Mouse (Mus musculus) liver (tissue): ENCODE results near the gene Vsx2.

Source experiments
- DNase-seq: peaks from one replicate; pipeline ENCODE4 v3.0.0-alpha.2; 2020; ENCODE audit warnings: mixed read lengths

Gene Vsx2

DNA sequence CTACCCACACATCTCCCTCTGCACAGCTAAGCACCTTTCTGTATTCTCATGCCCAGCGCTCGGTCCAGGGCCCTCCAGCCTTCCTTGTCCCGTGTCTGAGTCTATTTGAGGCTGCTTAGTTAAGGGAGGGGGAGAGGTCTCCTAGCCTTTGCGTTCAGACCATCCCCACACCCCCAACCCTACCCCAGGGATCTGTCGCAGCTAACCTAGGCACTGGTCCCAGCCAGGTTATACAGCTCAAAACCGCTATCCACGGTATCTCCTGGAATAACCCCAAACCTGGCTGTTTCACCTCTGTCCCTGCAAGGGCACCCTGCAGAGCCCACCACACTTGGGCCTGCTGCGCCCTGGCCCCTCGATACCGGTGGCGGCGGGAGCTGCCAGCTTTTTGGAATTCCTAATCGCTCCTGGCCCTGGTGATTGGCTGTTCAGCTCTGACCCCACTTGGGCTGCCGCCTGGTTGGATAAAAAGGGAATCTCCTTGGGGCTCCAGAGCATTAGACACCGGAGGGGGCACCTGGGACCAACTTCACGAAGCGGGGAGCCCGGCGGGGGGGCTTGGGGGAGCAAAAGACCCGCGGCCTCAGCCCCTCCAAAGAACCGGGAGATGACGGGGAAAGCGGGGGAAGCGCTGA lies at the start of gene Vsx2:
Vsx2 (plus strand) TSS at position 427 of the 635 bp plus-strand sequence.
- DNase-seq, result no peak

DNA sequence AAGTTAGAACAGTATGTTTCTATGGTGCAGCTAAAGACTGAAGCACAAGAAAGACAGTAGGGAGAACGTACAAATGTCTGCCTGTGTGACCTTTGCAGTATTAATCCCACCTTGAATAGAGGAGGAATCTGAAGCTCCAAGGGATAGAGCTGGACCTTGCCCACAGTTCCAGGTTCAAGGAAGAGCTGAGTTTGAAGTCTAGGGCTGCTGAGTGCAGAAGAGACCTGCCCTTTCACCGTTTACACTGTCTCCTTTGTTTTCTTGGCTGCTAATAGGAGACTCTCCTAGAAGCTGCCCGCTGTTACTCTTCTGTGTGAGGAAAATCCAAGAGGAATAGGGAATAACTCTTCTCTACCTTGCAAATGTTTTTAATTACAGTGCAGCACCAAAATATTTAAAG lies 45.8 kb upstream of the Vsx2 start:
- DNase-seq, result no peak

DNA sequence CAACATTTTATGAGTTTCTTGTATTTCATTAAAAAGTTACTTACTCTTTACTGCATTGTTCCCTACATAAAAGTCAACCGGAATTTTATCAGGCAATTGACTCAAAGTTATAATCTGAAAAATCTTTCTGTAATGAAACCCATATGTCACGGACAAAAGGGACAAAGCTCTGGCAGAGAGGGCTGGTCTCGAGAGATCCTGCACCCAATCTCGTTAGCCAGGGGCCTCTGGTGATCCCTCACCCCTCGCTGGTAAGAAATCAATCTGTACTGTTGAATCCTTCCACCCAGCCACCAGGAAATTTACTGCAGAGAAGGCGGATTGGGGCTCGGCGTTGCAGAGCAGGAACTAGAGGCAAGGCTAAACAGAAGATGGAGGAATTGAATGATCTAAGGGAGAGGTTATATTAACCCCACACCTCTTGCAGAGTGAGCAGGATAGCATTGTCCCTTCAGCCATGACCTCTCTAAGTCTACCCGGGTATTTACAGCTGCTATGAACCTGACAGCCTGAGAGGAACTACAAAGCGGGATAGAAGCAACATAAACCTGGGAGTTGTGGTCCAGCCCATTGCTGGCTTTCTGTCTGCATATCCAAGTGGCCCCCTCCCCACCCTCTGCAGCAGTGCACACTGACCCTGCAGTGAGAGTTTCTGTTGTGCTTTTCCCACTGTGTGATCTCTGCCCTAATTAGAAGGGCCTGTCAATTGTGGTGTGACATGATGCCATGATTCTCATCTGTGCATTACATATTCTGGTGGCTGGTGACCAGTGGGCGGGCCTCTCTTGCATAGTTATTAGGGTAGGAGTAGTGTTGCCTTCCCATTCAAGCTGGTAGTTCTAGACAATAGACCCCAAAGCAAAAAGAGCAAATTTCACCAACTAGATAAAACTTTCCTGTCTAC lies 45.2 kb upstream of the Vsx2 start:
- DNase-seq, result no peak

DNA sequence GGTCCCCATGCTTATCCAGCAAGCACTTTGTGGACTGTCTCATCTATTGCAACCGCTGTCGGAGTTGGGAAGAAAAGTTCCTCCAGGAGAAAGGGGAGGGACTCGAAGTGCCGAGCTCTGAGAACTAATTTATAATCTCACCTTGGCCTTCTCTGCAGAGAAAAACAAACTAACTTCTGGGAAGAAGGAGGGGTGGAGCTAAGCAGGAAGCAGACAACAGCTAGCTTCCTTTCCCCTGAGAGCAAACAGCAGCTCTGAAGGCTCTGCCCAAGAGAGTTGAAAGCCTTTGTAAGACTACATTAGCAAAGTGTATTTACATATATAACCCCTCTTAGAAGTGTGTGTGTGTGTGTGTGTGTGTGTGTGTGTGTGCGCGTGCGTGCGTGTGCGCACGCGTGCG lies 44.1 kb upstream of the Vsx2 start:
- DNase-seq, result no peak

DNA sequence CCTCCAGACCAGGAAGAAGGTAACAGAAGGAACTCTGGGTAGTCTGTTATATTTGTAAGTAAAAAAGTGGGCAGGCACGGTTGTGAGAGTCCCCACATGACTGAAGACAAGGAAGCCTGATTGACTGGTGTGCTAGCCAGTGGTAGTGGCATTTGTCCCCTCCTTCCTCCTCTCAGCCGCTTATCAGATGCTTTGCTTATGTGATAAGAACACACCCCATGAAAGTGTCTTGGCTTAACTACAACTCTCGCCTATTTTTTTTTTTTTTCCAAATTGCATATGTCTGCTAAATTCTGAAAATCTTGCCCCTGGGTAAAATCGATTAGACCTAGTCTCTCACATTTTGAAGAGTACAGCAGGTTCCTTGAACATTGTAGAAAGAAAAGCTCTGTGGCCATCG lies 39.1 kb upstream of the Vsx2 start:
- DNase-seq, result no peak

DNA sequence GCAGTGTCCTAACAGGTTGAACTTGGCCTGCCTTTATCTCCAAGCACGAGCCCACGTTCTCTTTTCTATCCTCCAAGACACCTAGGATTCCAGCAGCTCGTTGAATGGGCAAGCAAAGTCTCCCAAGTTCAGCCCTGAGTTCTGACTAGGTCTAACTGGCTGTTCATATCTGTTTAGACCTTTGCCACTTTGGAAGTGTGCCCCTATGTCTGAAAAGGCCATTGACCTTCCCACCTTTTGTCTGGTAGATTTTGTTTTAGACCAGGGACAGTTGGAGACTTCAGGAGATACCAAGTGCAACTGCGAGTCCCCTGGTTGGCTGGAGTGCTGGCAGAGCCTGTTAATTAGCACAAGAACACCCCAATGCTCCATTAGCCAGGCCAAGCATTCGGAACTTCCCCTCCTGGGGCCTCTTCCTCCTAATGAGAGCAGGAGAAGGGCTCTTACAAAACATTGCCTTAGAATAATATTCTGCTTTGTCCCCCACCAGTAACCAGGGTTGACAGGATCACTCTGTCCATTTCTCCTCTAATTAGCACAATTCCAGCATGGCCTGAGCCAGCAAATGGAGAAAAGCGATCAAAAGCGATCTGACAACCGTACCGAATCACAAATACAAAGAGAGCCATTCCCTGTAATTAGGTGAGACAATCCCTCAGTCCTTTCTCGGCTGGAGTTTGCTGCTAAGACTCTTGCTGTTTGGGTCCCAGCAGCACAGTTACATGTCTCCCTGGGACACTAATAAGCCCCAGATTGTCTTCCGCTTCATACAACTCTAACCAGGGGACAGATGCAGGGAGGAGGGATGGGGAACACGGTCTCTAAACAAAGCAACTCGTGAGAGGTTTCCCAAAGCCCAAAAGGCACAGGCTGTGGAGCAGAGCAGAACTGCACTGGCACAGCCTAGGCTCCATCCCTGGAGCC lies 37.4 kb upstream of the Vsx2 start:
- DNase-seq, result no peak

DNA sequence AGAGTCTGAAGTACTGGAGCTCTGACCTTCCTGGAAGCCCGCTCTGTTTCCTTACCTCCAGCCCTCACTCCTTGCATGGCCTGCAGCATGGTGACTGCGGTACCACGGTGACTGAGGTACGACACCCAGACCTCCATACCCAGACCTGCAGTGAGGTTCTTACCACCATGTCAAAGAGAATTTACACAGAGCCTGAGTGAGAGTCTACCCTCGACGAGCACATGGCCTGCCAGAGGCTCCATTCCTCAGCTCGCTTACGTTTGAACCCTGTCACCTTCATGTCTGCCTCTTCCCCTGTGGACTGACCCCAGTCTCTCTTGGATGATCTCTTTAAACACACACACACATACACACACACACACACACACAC lies 36.7 kb upstream of the Vsx2 start:
- DNase-seq, result no peak

DNA sequence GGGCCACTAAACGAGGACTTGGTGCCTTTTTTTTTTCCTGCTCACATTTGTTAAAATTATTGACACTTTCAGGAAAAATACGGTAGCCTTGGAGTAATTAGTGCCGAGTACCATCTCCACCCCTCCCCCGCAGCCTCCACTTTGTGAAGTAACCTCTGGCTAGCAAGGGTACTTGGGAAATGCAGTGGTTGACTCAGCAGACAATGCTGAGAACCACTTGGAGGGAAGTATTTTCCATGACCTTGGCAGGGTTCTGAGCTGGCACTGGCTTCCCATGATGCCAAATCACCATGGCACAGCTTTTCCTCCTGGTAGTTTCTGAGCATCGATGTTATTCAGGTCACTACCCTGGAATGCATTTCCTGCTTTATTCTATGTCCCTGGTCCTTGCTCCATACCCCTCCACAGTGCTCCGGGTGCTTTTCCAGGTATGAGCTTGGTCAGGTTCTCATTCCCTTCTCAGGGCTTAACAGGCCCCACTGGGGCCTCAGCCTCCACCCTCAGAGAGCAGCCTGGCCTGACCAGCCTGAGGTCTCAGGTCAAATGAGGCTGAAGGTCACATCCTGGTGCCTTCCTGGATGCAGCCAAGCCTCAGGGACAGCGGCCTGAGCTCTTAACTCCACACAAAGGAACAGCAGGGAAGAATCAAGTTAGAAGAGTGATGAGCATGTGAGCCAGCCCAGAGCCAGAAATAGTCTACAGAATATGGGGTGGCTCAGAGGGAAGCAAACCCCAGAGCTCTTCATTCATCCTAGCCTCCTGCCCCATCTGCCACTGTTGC lies 35.7 kb upstream of the Vsx2 start:
- DNase-seq, result no peak

DNA sequence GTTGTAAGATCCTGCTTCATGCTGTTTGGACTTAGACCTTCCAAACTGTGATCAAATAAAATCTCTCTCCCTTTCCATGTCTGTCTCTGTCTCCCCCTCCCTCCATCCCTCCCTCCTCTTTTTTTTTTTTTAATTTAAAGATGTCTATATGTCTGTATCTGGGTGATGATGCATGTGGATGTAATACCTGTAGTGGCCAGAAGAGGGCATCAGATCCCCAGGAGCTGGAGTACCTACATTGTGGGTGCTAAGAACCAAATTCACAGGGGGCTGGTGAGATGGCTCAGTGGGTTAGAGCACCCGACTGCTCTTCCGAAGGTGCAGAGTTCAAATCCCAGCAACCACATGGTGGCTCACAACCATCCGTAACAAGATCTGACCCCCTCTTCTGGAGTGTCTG lies 30.0 kb upstream of the Vsx2 start:
- peak; percentile 23 for DNase-seq

DNA sequence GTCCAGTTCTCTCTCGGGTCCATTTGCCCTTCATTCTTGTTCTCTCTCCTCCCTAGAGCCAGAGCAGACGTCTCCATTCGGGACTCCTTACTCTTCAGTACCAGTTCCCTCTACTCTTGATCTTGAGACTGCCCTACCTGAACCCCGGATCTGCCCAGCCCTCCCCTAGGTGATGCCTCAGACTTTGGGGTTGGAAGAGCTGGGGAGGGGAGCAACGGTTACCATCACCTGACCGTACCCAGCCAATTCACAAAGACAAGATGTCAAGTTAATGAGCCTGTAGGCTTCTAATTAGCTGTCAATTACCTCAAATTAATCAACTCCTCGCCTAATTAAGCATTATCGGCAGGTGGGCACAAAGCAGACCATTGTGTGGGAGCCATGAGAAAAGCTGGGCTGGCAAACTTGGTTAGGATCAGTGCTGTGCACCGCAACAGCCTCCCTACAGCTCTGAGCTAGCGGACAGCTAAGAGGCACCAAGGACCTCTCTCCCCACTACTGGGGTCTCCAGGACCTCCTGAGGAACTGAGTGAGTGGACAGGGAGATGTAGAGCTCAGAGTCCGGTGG lies 28.1 kb upstream of the Vsx2 start:
- no peak for DNase-seq

DNA sequence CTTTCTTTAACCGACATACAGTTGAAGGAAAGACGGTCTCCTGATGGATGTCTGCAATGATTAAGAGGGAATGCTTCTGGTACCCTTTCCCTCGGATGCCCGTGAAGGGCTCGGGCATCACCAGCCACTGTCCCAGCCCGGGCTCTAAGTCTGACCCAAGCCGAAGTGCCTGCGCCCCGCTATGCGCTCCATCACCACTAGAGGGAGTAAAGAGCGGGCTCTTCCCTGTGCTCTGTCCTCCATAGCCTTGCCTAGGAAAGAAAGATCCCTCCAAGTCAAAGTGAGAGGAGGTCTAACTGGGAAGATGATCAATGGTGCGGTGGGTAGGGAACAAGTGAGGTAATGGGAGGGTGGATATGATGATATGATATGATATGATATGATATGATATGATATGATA lies 23.5 kb upstream of the Vsx2 start:
- peak; percentile 65 for DNase-seq

DNA sequence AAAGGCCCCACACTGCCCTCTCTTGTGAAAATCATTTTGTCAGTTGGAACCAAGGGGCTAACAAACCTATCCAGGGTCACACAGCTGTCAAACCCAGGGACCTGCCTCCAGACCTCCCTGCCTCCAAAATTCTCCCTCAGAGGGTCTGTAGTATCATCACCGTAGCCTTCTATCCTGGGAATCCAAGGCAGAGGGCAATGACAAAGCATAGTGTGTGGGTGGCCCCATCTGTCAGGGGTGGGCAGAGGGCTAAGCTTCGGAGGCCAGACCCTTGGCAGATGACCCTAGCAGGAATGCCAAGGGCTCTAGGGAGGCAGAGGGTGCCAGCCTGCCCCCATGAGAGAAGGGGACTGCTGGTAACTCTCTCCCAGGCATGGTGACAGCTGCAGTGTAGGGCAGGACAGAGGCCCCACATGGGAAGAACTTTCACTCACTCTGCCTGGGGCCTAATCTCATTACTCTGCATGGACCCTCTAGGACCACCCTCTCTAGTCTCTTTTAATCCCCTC lies 22.9 kb upstream of the Vsx2 start:
- no peak for DNase-seq

DNA sequence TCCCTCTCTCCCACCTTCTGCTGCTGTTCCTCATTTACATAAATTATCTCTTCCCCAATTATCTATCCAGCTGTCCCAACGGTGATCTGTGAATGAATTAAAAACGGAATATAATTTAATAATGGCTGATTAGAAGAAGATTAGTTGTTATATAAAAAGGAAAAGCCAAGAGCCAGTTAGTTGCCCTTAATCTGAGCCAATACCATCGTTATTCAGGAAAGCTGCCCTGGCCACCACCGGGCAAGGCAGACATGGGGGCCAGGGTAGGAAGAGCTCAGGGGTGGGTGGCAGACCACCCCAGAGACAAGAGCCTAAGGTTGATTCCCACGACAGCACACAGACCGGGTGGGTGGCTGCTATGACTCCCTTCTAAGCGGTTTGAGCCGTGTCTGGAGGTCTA lies 21.3 kb upstream of the Vsx2 start:
- no peak for DNase-seq

DNA sequence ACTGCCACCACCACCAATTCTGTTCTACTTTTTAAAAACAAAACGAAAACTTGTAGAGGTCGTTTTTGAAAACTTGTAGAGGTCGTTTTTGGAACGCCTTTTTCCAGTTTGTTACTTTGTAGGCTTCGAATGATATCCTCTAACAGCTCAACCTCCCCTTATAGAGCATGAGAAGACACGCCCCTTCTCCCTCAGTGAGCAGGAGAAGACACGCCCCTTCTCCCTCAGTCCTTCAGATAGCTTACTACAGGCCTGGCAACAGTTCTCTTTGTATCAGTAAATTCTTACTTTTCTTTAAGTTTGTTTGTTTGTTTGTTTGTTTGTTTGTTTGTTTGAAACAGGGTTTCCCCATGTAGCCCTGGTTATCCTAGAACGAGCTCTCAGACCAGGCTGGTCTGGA lies 14.3 kb upstream of the Vsx2 start:
- no peak for DNase-seq

DNA sequence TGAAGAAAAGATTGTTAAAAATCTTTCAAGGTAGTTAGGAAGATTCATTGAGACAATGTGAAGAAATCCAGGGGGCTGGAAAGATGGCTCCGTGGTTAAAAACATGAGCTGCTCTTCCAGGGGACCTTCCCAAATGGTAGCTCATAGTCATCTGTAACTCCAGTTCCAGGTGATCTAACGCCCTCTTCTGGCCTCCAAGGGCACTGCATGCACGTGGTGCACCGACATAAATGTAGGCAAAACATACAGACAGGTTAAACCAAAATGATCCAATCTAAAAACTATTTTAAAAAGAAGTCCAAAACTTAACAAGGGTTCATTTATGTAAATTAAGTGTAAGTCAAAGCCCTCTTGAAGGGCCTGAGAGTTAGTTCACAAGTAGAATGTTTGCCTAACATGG lies 7.0 kb upstream of the Vsx2 start:
- DNase-seq, result no peak

DNA sequence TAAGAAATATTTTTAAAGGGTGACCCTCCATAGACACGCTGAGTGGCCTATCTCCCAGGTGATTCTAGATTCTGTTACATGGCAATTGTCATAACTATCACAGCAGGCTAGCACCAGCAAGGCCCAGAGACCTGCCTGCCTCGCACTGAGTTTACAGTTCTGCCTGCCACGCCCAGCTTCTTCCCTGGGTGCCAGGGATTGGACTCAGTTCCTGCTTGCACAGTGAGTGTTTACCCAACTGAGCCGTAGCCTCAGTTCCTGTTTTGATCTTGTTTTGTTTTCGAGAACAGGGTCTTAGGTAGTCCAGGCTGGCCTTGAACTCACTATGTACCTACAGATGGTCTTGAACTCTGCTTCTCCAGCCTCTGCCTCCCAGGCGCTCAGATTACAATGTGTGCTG lies 2.0 kb upstream of the Vsx2 start:
- no peak for DNase-seq

DNA sequence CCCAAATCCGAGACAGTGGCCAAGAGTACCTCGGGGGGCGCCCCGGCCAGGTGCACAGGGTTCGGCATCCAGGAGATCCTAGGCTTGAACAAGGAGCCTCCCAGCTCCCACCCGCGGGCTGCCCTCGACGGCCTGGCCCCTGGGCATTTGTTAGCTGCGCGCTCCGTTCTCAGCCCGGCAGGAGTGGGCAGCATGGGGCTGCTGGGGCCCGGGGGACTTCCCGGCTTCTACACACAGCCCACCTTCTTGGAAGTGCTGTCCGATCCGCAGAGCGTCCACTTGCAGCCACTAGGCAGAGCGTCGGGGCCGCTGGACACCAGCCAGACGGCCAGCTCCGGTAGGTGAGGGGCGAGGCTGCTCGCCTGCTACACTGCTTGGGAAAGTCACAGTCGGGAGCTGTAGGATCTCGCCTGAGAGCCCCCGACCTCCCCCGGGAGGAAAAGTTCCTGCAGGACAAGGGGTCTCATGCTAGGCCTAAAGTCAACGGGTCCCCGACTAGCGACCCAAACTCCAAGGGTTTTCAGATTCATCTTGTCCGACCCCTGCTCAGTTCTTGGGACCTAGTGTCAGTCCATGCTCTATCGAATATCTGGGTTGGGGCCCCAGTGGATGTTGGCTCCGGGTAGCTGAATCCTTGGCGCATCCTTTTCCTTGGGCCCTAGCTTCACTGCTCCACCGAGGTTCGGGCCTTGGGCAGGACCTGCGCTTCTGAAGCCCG lies 573 bp downstream of the Vsx2 start:
- no peak for DNase-seq

DNA sequence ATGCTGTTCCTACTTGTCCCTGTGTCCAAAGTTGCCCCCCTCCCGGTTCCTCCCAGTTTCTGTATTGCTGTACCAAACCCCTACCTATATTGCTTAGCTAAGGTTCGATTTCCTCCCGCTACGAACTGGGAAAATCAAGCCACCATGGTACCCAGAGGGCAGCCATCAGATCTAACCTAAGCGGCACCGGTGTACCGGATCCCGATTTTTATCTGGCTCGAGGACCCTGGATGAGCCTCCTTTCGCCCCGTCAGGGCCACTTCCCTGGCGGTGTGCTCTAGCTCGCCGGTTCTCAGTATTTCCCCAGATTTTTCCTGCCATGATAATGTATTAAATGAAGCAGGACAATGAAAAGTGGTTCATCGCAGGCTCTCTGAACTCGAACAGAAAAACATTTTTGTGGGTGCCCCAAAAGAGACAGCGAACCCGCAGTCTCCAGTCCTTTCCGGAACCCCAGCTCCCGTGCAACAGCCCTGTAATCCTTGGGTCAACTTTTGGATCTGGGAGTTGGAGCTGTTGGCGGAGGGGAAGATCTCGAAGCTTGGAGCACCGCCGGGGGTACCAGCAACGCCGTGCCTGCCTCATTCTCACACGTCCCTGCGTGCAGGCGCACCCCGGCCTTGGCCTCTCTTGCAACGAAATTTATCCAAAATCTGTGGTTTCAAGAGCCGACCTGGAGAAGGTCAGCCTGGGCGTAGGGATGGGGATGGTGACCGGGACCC lies 1.3 kb downstream of the Vsx2 start:
- DNase-seq, result no peak

DNA sequence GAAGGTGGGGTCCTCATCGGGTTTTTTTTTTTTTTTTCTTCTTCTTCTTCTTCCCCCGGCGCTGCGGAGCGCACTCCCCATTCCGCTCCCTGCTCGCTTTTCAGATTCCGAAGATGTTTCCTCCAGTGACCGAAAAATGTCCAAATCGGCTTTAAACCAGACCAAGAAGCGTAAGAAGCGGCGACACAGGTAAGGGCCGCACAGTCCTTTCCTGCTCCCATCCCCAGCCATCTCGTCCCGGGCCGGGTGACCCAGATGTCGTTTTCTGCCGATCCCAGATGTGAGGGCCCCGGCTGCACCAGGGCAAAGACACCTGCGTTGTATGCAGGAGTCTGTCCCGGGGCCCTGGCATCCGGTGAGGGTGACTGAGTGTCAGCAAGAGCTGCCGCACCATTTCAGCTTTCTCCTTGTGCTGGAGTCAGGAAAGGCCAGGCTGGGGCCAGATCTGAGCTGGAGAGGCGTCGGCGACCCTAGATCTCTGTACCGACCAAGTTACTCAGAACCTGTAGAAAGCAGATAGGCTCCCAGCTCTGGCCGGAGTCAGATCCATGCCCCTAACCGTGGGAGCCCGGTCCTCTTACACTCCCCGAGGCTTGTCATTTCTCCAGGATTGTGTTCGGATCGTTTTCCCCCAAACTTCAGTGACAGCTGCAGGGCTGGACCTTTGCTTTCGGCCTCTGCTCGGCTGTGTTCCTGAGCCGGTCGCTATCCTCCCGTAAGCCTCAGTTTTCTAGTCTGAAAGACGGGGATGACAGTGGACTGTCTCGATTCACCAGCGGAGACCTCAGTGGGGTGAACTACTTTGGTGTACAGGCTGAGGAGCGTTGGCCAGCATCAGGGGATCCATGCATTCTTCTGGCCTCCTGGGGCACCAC lies 2.1 kb downstream of the Vsx2 start:
- DNase-seq, result no peak

DNA sequence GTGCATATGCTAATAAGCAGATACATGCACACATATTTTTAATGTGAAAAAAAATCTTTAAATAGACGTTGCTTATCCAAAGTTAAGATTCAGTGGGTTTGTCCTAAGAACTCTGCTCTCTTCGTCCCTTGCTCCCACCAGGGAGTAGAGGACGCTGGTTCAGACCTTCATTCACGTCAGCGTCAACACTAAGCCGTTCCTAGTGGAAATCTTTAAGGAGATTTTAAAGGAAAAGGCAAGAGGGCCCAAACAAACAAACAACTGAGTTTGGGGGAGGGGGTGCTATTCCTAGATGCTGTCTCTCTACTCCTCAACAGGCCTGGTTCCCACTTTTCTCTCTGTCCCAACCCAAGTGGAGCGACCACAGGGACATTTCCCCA lies 2.8 kb downstream of the Vsx2 start:
- DNase-seq, result no peak
